Mouse (Mus musculus) fat pad, adult 2 months (tissue): ENCODE measurements around the gene Slk.

Experiments
- DNase-seq: peaks from one replicate; pipeline ENCODE4 v3.0.0-alpha.2; 2011; ENCODE audit warnings: low read depth, low spot score; ENCODE audit errors: extremely low read depth

Gene Slk

GRCm38 (mm10) chr19:47579225-47579787 lies at the start of gene Slk:
Slk (plus strand) TSS chr19:47579678.
- no peak for DNase-seq

- DNase-seq, result no peak
These were observed 48.2 kb upstream of the Slk start for GRCm38 (mm10) chr19:47531309-47531708.

DNA sequence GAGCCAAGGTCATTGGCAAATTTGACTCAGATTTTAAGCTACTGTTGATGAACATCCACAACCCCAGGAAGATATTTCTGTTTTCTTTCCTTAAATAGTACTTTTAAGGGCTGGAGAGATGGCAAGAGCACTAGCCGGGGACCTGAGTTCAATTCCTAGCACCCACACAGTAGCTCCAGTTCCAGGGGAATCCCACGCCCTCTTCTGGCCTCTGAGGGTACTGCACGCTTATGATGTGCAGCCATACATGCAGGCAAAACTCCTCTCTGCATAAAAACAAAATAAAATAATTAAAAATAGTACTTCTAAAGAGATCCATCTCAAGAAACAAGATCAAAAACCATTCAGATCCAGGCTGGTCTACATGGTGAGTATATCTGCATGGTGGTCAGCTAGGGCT lies 47.0 kb upstream of the Slk start:
- no peak for DNase-seq

GRCm38 (mm10) chr19:47534131-47534530 lies 45.3 kb upstream of the Slk start:
- no peak for DNase-seq

- peak; percentile 45 for DNase-seq
These were observed 42.8 kb upstream of the Slk start for GRCm38 (mm10) chr19:47536521-47537299.

- no peak for DNase-seq
These were observed 42.1 kb upstream of the Slk start, which contains the start of gene Stn1 for GRCm38 (mm10) chr19:47537300-47537792. Stn1 (minus strand) TSS chr19:47537507.

- no peak for DNase-seq
These were observed 41.6 kb upstream of the Slk start for GRCm38 (mm10) chr19:47537879-47538278.

DNA sequence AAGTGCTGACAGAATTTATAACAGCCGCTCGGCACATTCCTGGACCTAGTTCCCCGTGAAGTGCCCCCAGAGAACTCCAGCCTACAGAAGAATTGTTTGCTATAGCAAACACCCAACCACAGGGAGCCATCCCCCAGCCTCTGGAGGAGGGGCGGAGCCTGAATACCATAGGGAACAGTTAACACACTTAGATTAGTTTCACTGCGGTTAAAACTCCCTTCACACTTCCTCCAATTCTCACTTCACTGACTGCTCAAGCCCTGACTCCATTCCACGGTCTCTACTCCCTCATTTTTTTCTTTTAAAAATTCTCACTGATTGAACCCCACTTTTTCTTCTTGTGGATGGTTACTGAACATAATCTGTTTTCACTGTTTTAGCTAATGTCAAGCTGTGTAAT lies 40.7 kb upstream of the Slk start:
- no peak for DNase-seq

GRCm38 (mm10) chr19:47542441-47542840 lies 37.0 kb upstream of the Slk start:
- no peak for DNase-seq

- DNase-seq, result no peak
These were observed 34.4 kb upstream of the Slk start for GRCm38 (mm10) chr19:47545055-47545454.

- no peak for DNase-seq
These were observed 34.0 kb upstream of the Slk start for GRCm38 (mm10) chr19:47545528-47545927.

GRCm38 (mm10) chr19:47548432-47549076 lies 30.9 kb upstream of the Slk start:
- DNase-seq, result no peak

GRCm38 (mm10) chr19:47549174-47549573 lies 30.3 kb upstream of the Slk start:
- no peak for DNase-seq

- DNase-seq, result no peak
These were observed 29.9 kb upstream of the Slk start for GRCm38 (mm10) chr19:47549584-47549983.

DNA sequence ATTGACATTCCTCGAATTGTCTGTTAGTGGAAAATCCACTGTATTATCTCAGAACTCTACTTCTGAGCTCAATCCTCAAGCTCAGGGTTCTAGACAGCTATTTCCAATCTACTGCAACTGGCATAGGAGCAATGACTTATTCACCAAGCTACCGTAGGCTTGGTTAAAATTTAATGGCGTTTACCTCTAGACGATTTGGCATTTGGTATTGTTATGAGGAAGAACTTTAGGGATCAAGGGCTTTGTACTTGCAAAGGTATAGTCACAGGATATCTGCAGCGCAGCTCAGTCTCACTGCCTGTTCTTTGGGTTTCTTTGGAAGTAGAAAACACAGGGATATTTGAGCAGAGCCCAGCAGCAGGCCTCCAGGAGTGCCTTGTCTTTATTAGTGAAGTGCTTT lies 20.3 kb upstream of the Slk start:
- no peak for DNase-seq

DNA sequence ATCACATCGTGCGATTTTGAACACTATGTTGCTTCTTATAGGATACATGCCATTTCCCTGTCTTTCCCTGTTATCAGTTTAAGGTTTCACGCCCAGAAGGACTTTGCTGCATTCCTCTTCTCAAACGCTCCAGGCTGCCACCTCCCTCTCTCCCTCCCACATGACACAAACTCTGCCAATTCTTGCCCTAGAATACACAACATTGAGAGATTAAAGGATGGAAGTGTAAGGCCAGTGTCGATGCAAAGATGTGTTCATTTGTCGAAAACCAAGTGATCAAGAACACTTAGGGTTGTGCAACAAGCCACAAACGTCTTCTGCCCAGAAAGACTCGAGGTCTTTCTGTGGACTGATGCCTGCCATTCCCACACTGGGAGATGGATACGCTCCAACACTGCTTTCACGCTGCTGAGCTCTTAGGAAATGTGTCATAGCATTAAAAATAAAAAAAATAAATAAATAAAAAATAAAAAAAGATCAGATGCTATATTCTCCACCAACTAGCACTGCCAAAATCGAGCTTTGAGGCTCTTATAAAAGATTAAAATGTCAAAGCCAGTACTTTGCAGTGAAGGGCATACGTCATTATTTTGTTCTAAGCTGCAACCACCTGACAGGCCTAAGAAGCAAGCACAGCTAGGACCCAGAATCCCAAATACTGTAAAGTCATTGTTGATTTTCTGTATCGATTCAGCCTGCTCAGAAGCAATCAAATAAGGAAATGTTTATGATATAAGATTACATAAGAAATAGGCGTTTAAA lies 19.5 kb upstream of the Slk start:
- DNase-seq, result no peak

GRCm38 (mm10) chr19:47560544-47561161 lies 18.8 kb upstream of the Slk start:
- no peak for DNase-seq

GRCm38 (mm10) chr19:47561996-47562441 lies 17.5 kb upstream of the Slk start:
- no peak for DNase-seq

- DNase-seq, result no peak
These were observed 15.8 kb upstream of the Slk start for GRCm38 (mm10) chr19:47563715-47564114.

- no peak for DNase-seq
These were observed 14.3 kb upstream of the Slk start for GRCm38 (mm10) chr19:47565031-47565654.
